Mouse (Mus musculus): ENCODE data around the gene Nhlrc4. TPM values are rescaled to one million over a fixed set of nuclear protein-coding genes. Genes with fewer than 3 reads are reported as not detected.

The Nhlrc4 gene
- polyA plus RNA-seq, 2 experiments, result 0.10 TPM; not detected in 1

DNA sequence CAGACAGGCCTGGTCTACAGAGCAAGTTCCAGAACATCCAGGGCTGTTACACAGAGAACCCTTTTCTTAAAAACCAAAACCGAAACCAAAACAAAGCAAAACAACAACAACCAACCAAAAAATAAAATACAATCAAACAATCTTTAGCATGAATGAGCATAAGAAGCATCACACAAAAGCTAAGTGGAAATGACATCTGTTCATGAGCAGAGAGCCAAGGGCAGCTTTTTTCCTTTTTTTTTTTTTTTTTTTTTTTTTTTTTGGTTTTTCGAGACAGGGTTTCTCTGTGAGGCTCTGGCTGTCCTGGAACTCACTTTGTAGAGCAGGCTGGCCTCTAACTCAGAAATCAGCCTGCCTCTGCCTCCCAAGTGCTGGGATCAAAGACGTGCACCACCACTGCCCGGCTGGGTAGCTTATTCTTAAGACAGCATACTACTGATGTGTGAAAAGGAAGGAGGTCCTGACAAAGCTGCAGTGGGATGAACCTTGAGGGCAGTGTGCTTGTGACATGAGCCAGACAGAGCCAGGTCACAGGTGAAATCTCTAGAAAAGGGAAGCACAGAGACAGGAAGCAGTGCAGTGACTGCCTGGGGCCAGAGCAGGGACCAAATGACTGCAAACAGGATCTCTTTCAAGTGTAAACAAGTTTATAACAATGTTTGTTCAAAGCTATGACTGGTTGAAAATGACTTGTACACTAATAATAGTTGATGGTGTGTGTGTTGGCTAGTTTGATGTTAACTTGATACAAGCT, 26.4 kb upstream of the Nhlrc4 start:
- Histone ChIP-seq H3K27ac (replicated peaks; ENCODE audit: low read depth, low read length) (no peak overlapping the region), H3K9me3 (ENCODE audit: control insufficient read depth, low read length) (no peaks in the 10 kb centered on the region), H3K4me2 (replicated peaks; ENCODE audit: low read depth, low read length, severe bottlenecking) (no peak overlapping the region), H3K36me3 (ENCODE audit: control insufficient read depth, insufficient read depth, low read length) (peaks cover 11% of the 10 kb centered on the region; the same call in 1 of the 2 replicates), H3K4me3 (replicated peaks; ENCODE audit: low read length) (no peak overlapping the region), H3K4me1 (ENCODE audit: control insufficient read depth, insufficient read depth, low read length) (0 out of 2 replicates have a peak, but pooled peaks cover 5% of the 10 kb centered on the region), H3K9ac (ENCODE audit: low read depth, low read length, severe bottlenecking) (no peak overlapping the region), H3K27me3 (ENCODE audit: control insufficient read depth, insufficient read depth, low read length) (no peaks in the 10 kb centered on the region)
- 76% methylated on average over 4 of the region's 4 CpGs for WGBS
- TF ChIP-seq POLR2A (IDR thresholded peaks at IDR 0.05; ENCODE audit: borderline replicate concordance, extremely low read depth, insufficient read depth, insufficient read length), result no peak
- DNase-seq (ENCODE audit: low spot score) (no peak), ATAC-seq (ENCODE audit: low FRiP score, low read depth) (no peak)

DNA sequence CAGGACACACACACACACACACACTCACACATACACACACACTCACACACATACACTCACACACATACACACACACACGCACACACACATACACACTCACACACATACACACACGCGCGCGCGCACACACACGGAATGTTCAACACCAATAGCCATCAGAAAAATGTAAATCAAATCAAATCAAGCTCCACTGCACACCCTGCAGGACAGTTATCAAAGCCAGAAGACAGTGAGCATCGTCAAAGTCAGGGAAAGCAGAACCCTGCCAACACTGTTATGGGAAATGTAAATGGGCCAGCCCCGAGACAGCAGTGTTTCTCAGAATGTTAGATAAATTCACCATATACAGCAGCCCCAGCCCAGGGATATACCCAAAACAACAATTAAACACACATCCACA, 25.7 kb upstream of the Nhlrc4 start:
- TF ChIP-seq POLR2A (IDR thresholded peaks at IDR 0.05; ENCODE audit: borderline replicate concordance, extremely low read depth, insufficient read depth, insufficient read length), result no peak
- Histone ChIP-seq H3K9me3 (ENCODE audit: control insufficient read depth, low read length) (no peaks in the 10 kb centered on the region), H3K36me3 (ENCODE audit: control insufficient read depth, insufficient read depth, low read length) (peaks cover 11% of the 10 kb centered on the region; the same call in 1 of the 2 replicates), H3K9ac (ENCODE audit: low read depth, low read length, severe bottlenecking) (no peak overlapping the region), H3K4me2 (replicated peaks; ENCODE audit: low read depth, low read length, severe bottlenecking) (no peak overlapping the region), H3K4me1 (ENCODE audit: control insufficient read depth, insufficient read depth, low read length) (0 out of 2 replicates have a peak, but pooled peaks cover 5% of the 10 kb centered on the region), H3K27ac (replicated peaks; ENCODE audit: low read depth, low read length) (no peak overlapping the region), H3K4me3 (replicated peaks; ENCODE audit: low read length) (no peak overlapping the region), H3K27me3 (ENCODE audit: control insufficient read depth, insufficient read depth, low read length) (no peaks in the 10 kb centered on the region)
- ATAC-seq (ENCODE audit: low FRiP score, low read depth) (no peak), DNase-seq (ENCODE audit: low spot score) (no peak)
- 95% methylated on average over 9 of the region's 9 CpGs for WGBS

DNA sequence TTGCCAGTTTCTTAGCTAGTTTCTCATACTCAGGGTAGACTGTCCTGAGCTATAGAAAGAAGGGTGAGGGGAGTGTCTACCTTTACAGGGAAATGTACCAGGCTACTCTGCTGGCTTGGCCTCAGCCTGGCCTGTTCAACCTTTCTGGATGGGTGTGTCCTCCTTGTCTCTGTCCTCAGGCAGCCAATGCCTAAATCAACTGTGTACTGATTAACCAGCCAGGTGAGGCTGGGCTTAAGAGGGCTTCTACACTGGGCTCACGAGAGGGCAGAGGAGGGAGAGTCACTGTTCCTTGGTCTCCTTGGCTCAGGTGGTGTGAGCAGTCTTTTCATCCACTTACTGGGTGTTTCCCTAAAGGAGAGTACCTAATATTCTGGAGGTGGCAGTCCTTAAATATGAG, 23.4 kb upstream of the Nhlrc4 start:
- DNase-seq (ENCODE audit: low spot score) (no peak), ATAC-seq (ENCODE audit: low FRiP score, low read depth) (no peak)
- Histone ChIP-seq H3K36me3 (ENCODE audit: control insufficient read depth, insufficient read depth, low read length) (peaks cover 25% of the 10 kb centered on the region), H3K4me3 (replicated peaks; ENCODE audit: low read length) (no peak overlapping the region), H3K4me1 (ENCODE audit: control insufficient read depth, insufficient read depth, low read length) (no peaks in the 10 kb centered on the region), H3K27ac (replicated peaks; ENCODE audit: low read depth, low read length) (no peak overlapping the region), H3K27me3 (ENCODE audit: control insufficient read depth, insufficient read depth, low read length) (no peaks in the 10 kb centered on the region), H3K9me3 (ENCODE audit: control insufficient read depth, low read length) (no peaks in the 10 kb centered on the region), H3K4me2 (replicated peaks; ENCODE audit: low read depth, low read length, severe bottlenecking) (no peak overlapping the region), H3K9ac (ENCODE audit: low read depth, low read length, severe bottlenecking) (no peak overlapping the region)
- WGBS, result 50% methylated on average over 1 of the region's 1 CpGs
- TF ChIP-seq POLR2A (IDR thresholded peaks at IDR 0.05; ENCODE audit: borderline replicate concordance, extremely low read depth, insufficient read depth, insufficient read length), result no peak

DNA sequence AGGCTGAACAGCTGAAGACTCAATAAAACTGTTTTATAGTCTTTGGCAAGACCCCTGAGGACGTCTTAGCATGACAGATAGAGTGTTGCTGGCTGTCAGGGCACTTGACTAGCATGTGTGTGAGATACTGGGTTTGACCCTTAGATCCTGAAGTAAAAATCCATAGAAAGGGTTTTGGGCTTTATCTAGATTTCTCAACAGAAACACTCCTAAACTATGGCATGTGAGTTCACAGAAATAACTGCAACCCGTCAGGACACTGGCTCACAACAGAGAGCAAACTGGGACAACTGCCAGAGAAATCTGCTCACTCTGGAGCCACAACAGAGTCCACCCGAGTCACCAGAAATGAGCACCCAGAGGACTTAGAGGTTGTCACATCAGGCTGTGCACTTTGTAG, 22.9 kb upstream of the Nhlrc4 start:
- Histone ChIP-seq H3K27me3 (ENCODE audit: control insufficient read depth, insufficient read depth, low read length) (no peaks in the 10 kb centered on the region), H3K4me1 (ENCODE audit: control insufficient read depth, insufficient read depth, low read length) (no peaks in the 10 kb centered on the region), H3K4me3 (replicated peaks; ENCODE audit: low read length) (no peak overlapping the region), H3K27ac (replicated peaks; ENCODE audit: low read depth, low read length) (no peak overlapping the region), H3K9ac (ENCODE audit: low read depth, low read length, severe bottlenecking) (no peak overlapping the region), H3K36me3 (ENCODE audit: control insufficient read depth, insufficient read depth, low read length) (peaks cover 30% of the 10 kb centered on the region), H3K9me3 (ENCODE audit: control insufficient read depth, low read length) (no peaks in the 10 kb centered on the region), H3K4me2 (replicated peaks; ENCODE audit: low read depth, low read length, severe bottlenecking) (no peak overlapping the region)
- DNase-seq (ENCODE audit: low spot score) (no peak), ATAC-seq (ENCODE audit: low FRiP score, low read depth) (no peak)
- 25% methylated on average over 3 of the region's 3 CpGs for WGBS
- no peak for TF ChIP-seq POLR2A (IDR thresholded peaks at IDR 0.05; ENCODE audit: borderline replicate concordance, extremely low read depth, insufficient read depth, insufficient read length)

DNA sequence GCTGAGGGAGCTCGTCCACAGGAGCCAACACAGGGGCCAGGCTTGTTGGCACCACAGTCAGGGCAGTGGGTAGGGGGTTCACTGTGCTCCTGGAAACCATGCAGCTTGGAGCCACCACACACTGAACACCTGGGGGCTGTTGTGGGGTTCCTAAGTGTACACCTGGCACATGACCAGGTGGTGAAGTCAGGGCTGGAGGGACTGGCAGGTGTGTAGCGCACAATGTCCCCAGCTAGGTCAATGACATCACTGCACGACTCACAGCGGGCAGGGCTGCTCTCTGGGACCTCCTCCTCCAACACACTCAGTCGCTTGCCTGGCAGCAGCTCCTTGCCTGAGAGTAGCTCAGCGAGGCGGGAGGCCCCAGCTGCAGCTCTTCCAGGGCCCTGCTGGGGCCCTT, 19.5 kb upstream of the Nhlrc4 start:
- ATAC-seq (ENCODE audit: low FRiP score, low read depth) (no peak), DNase-seq (ENCODE audit: low spot score) (no peak)
- Histone ChIP-seq H3K36me3 (ENCODE audit: control insufficient read depth, insufficient read depth, low read length) (peaks cover 60% of the 10 kb centered on the region), H3K4me2 (replicated peaks; ENCODE audit: low read depth, low read length, severe bottlenecking) (no peak overlapping the region), H3K27ac (replicated peaks; ENCODE audit: low read depth, low read length) (no peak overlapping the region), H3K27me3 (ENCODE audit: control insufficient read depth, insufficient read depth, low read length) (no peaks in the 10 kb centered on the region), H3K4me1 (ENCODE audit: control insufficient read depth, insufficient read depth, low read length) (no peaks in the 10 kb centered on the region), H3K9me3 (ENCODE audit: control insufficient read depth, low read length) (no peaks in the 10 kb centered on the region), H3K4me3 (replicated peaks; ENCODE audit: low read length) (no peak overlapping the region), H3K9ac (ENCODE audit: low read depth, low read length, severe bottlenecking) (no peak overlapping the region)
- WGBS, result 80% methylated on average over 7 of the region's 7 CpGs
- TF ChIP-seq POLR2A (IDR thresholded peaks at IDR 0.05; ENCODE audit: borderline replicate concordance, extremely low read depth, insufficient read depth, insufficient read length), result no peak
